Mouse (Mus musculus): ENCODE measurements around the gene Nudt21. TPM values are rescaled to one million over a fixed set of nuclear protein-coding genes. Genes with fewer than 3 reads are reported as not detected.
A peak's percentile ranks its signal among the peaks of the same experiment; 100 is the strongest.

Gene Nudt21
- polyA plus RNA-seq, 1 experiment from 2014 or later: 113 TPM

DNA sequence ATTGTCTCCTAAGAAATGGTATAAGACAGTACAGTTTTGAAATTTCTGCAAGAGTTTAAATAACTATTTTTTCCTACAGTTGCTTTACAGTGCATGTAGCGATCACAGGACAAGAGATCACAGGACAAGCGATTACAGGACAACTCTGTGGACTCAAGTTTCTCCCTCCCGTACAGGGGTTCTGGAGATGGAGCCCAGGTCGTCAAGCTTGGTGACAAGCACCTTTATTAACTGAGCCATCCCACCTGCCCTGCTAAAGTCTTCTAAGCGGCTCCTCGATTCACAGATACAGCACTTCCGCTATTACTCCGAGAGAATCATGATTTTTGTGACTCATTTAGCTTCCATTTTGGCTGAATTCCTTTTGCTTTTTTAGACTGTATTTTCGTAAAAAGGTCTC, 7.1 kb downstream of the Nudt21 start:
- Histone ChIP-seq H3K4me1 (peaks cover 7% of the 10 kb centered on the region; the same call in 1 of the 2 replicates), H3K4me3 (no peak overlapping the region), H3K4me2 (no peak overlapping the region), H3K9ac (no peak overlapping the region), H3K27me3 (no peaks in the 10 kb centered on the region), H3K27ac (no peak overlapping the region), H3K36me3 (peaks cover 63% of the 10 kb centered on the region), H3K9me3 (no peaks in the 10 kb centered on the region)
- WGBS: 91% methylated on average over 9 of the region's 9 CpGs
- no peak for ATAC-seq (ENCODE audit: borderline replicate concordance, extremely low read depth, low FRiP score, low TSS enrichment)

- H3K36me3 ChIP-seq: peaks cover 80% of the 10 kb centered on the region
- no peaks in the 10 kb centered on the region for H3K4me1 ChIP-seq
- ATAC-seq (ENCODE audit: borderline replicate concordance, extremely low read depth, low FRiP score, low TSS enrichment): no peak
- H3K4me2 ChIP-seq: no peak overlapping the region
- WGBS: 94% methylated on average over 6 of the region's 6 CpGs
- H3K27ac ChIP-seq: no peak overlapping the region
- no peak overlapping the region for H3K9ac ChIP-seq
- H3K27me3 ChIP-seq: no peaks in the 10 kb centered on the region
- no peaks in the 10 kb centered on the region for H3K9me3 ChIP-seq
- no peak overlapping the region for H3K4me3 ChIP-seq
Measured at GRCm38 (mm10) chr8:94023916-94024315, 12.9 kb downstream of the Nudt21 start.

GRCm38 (mm10) chr8:94013026-94013612, 23.7 kb downstream of the Nudt21 start:
- Histone ChIP-seq H3K4me1 (peaks cover 30% of the 10 kb centered on the region), H3K27me3 (no peaks in the 10 kb centered on the region), H3K9me3 (no peaks in the 10 kb centered on the region), H3K4me2 (peak overlapping the region; percentile 96), H3K27ac (peak overlapping the region; percentile 90), H3K4me3 (peak overlapping the region; percentile 79), H3K36me3 (no peaks in the 10 kb centered on the region), H3K9ac (peak overlapping the region; percentile 91)
- no peak for ATAC-seq (ENCODE audit: borderline replicate concordance, extremely low read depth, low FRiP score, low TSS enrichment)
- WGBS: 16% methylated on average over 7 of the region's 7 CpGs

GRCm38 (mm10) chr8:94012013-94012951, 24.5 kb downstream of the Nudt21 start, which contains the start of gene Amfr:
Gene Amfr, minus strand, starts transcription at chr8:94012842.
- ATAC-seq (ENCODE audit: borderline replicate concordance, extremely low read depth, low FRiP score, low TSS enrichment): peak; percentile 92
- no peaks in the 10 kb centered on the region for H3K36me3 ChIP-seq
- WGBS: under 1% methylated on average over 110 of the region's 130 CpGs

GRCm38 (mm10) chr8:94011076-94012012, 25.5 kb downstream of the Nudt21 start:
- WGBS: 3% methylated on average over 48 of the region's 48 CpGs
- no peak for ATAC-seq (ENCODE audit: borderline replicate concordance, extremely low read depth, low FRiP score, low TSS enrichment)

More at GRCm38 (mm10) chr8:94012013-94012951, 24.5 kb downstream of the Nudt21 start, which contains the start of gene Amfr:
- Histone ChIP-seq H3K27ac (peak within 1 kb of the TSS; percentile 90), H3K9me3 (no peaks in the 10 kb centered on the region), H3K27me3 (no peaks in the 10 kb centered on the region), H3K4me1 (peaks cover 30% of the 10 kb centered on the region), H3K9ac (peak within 1 kb of the TSS; percentile 91), H3K4me3 (peak within 1 kb of the TSS; percentile 79), H3K4me2 (peak within 1 kb of the TSS; percentile 96)

DNA sequence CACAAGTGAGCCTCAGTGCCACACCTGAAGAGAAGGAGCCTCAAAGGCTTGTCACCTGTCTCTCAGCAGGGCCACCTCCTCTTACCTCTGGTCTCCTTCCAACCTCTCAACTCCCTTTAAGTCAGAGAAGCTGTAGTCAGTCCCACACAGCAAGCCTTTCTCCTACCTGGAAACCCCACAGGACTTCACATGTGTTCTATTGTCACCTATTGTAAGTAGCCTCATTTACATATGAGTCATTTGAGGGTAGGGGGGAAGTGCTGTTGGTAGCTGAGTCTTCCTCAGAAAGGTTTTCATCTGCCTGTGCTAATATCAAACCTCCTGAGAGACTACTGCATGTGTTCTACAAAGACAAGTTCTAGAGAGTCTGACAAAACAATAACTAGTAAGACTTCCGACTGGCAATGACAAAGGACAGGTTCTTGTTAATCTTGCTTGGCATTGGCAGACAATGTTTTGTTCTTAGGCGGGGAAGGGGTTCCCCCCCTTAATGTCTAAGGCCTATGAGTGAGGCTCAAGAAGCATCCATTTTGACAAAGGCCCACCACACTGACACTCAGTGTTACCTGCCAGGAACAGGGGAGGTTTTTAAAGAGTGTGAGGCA, 26.6 kb downstream of the Nudt21 start:
- Histone ChIP-seq H3K4me3 (no peak overlapping the region), H3K36me3 (no peaks in the 10 kb centered on the region), H3K27ac (no peak overlapping the region), H3K9ac (no peak overlapping the region), H3K27me3 (no peaks in the 10 kb centered on the region), H3K4me1 (peaks cover 30% of the 10 kb centered on the region), H3K4me2 (no peak overlapping the region), H3K9me3 (no peaks in the 10 kb centered on the region)
- no peak for ATAC-seq (ENCODE audit: borderline replicate concordance, extremely low read depth, low FRiP score, low TSS enrichment)
- 76% methylated on average over 2 of the region's 2 CpGs for WGBS

More at GRCm38 (mm10) chr8:94011076-94012012, 25.5 kb downstream of the Nudt21 start:
- Histone ChIP-seq H3K4me1 (peaks cover 30% of the 10 kb centered on the region), H3K36me3 (no peaks in the 10 kb centered on the region), H3K9me3 (no peaks in the 10 kb centered on the region), H3K4me3 (peak overlapping the region; percentile 79), H3K27me3 (no peaks in the 10 kb centered on the region), H3K4me2 (peak overlapping the region; percentile 96), H3K27ac (peak overlapping the region; percentile 90), H3K9ac (peak overlapping the region; percentile 91)

GRCm38 (mm10) chr8:94009243-94009845, 27.5 kb downstream of the Nudt21 start:
- Histone ChIP-seq H3K4me3 (no peak overlapping the region), H3K27me3 (no peaks in the 10 kb centered on the region), H3K4me1 (peaks cover 30% of the 10 kb centered on the region), H3K9ac (no peak overlapping the region), H3K4me2 (peak overlapping the region; percentile 8; the same call in 1 of the 2 replicates), H3K9me3 (no peaks in the 10 kb centered on the region), H3K27ac (no peak overlapping the region), H3K36me3 (0 out of 2 replicates have a peak, but pooled peaks cover 2% of the 10 kb centered on the region)
- no peak for ATAC-seq (ENCODE audit: borderline replicate concordance, extremely low read depth, low FRiP score, low TSS enrichment)
- 54% methylated on average over 15 of the region's 15 CpGs for WGBS

DNA sequence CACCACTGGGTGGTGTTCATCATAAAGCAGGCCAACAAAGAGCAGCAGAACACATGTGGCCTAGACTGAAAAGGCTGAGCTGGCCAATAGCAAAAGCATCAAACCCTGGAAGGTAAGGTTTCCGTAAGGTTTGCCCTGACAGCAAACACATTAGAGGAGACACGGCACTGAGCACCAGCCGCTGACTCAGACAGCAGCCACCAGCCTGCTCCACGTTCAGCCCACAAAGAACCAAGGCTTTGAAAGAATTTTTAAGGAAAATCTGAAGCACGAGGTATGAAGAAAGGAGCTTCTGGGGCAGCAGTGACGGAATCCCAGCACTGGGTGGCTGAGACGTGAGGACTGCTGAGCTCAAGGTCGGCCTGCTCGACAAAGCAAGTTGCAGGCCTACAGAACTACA, 32.7 kb downstream of the Nudt21 start:
- Histone ChIP-seq H3K9me3 (no peaks in the 10 kb centered on the region), H3K4me1 (peaks cover 3% of the 10 kb centered on the region), H3K27me3 (no peaks in the 10 kb centered on the region), H3K4me3 (no peak overlapping the region), H3K27ac (no peak overlapping the region), H3K36me3 (peaks cover 38% of the 10 kb centered on the region), H3K4me2 (no peak overlapping the region), H3K9ac (no peak overlapping the region)
- 84% methylated on average over 9 of the region's 9 CpGs for WGBS
- no peak for ATAC-seq (ENCODE audit: borderline replicate concordance, extremely low read depth, low FRiP score, low TSS enrichment)

GRCm38 (mm10) chr8:93998961-93999360, 37.9 kb downstream of the Nudt21 start:
- Histone ChIP-seq H3K27ac (no peak overlapping the region), H3K36me3 (peaks cover 53% of the 10 kb centered on the region), H3K4me2 (no peak overlapping the region), H3K9me3 (no peaks in the 10 kb centered on the region), H3K4me1 (no peaks in the 10 kb centered on the region), H3K4me3 (no peak overlapping the region), H3K27me3 (no peaks in the 10 kb centered on the region), H3K9ac (no peak overlapping the region)
- 90% methylated on average over 2 of the region's 2 CpGs for WGBS
- ATAC-seq (ENCODE audit: borderline replicate concordance, extremely low read depth, low FRiP score, low TSS enrichment): no peak

- H3K27me3 ChIP-seq: no peaks in the 10 kb centered on the region
- no peak for ATAC-seq (ENCODE audit: borderline replicate concordance, extremely low read depth, low FRiP score, low TSS enrichment)
- H3K9me3 ChIP-seq: no peaks in the 10 kb centered on the region; the same call in 1 of the 2 replicates
- H3K9ac ChIP-seq: no peak overlapping the region
- no peaks in the 10 kb centered on the region for H3K4me1 ChIP-seq
- no peak overlapping the region for H3K4me2 ChIP-seq
- peaks cover 43% of the 10 kb centered on the region for H3K36me3 ChIP-seq
- WGBS: 83% methylated on average over 4 of the region's 4 CpGs
- H3K4me3 ChIP-seq: no peak overlapping the region
- H3K27ac ChIP-seq: no peak overlapping the region
Measured at GRCm38 (mm10) chr8:93989739-93990138, 47.1 kb downstream of the Nudt21 start.

All from lung, embryonic 15.5 days (tissue).